In the genomic region with DNA sequence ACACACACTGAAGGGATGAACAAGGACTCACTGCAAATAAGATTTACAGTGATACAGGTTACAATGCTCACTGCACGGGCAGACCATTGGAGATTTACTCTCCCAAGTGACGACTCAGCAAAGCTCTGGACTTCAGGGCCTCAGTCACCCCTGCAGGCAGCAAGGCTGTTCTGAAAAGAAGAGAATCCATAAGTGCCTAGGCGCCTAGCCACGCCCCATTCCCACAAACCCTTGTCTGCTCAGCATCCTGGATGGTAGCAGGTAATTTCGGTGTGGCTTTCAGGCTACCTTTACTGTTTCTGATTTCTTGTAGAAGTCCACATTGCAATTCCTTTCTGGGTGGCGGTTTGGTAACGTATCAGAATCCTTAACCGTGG, we compare ENCODE assay signal across 10 mouse cellular contexts. TPM values are rescaled to one million over a fixed set of nuclear protein-coding genes. Genes with fewer than 3 reads are reported as not detected.
DNase-seq lines count a peak whose midpoint lies in the region; ATAC-seq and TF ChIP-seq lines count a peak whose summit lies in the region.
"Had no signal": no experiment of that assay in that cellular context is flagged by ENCODE, and none has a peak within 500 bp of the region (broad histone marks: within the 10 kb centered on the region; RNA-seq: fewer than 3 reads in every experiment).

No protein-coding gene starts in this region.

- no peak overlapping the region for H3K4me3 ChIP-seq in lung, adult 2 months (replicated peaks; ENCODE audit: extremely low read depth, low read depth, low read length)
- H3K4me3 ChIP-seq in brown adipose tissue, adult 24 weeks (ENCODE audit: insufficient read depth, low read depth, low read length), result peak overlapping the region; percentile 47
- H3K4me3 ChIP-seq in neural tube, embryonic 15.5 days (replicated peaks), result no peak overlapping the region
- H3K4me3 ChIP-seq: heart, embryonic 12.5 days; left cerebral cortex, adult 2 months had no signal

- WGBS in lung, adult 2 months, result 60% methylated on average over 8 of the region's 8 CpGs
- WGBS in neural tube, embryonic 15.5 days, result 68% methylated on average over 8 of the region's 8 CpGs

- no peaks in the 10 kb centered on the region for H3K27me3 ChIP-seq in neural tube, embryonic 15.5 days (replicated peaks)
- H3K27me3 ChIP-seq: heart, embryonic 12.5 days had no signal

- no peak for TF ChIP-seq CTCF in lung, adult 2 months (IDR thresholded peaks at IDR 0.05; ENCODE audit: insufficient read depth, low read length)

- no peaks in the 10 kb centered on the region for H3K4me1 ChIP-seq in lung, adult 2 months (ENCODE audit: control insufficient read depth, insufficient read depth, low read length)
- no peaks in the 10 kb centered on the region for H3K4me1 ChIP-seq in brown adipose tissue, adult 24 weeks (ENCODE audit: control insufficient read depth, insufficient read depth, insufficient read length, low read length)
- H3K4me1 ChIP-seq in neural tube, embryonic 15.5 days, result peaks cover 11% of the 10 kb centered on the region

- 0 out of 2 replicates have a peak, but pooled peaks cover 4% of the 10 kb centered on the region for H3K9me3 ChIP-seq in neural tube, embryonic 15.5 days (replicated peaks)
- H3K9me3 ChIP-seq: heart, embryonic 12.5 days had no signal

- peak overlapping the region; percentile 31; the same call in 1 of the 2 replicates for H3K4me2 ChIP-seq in neural tube, embryonic 15.5 days

- peak overlapping the region; percentile 57 for H3K27ac ChIP-seq in brown adipose tissue, adult 24 weeks (replicated peaks; ENCODE audit: low read depth, low read length)
- H3K27ac ChIP-seq in neural tube, embryonic 15.5 days (replicated peaks), result no peak overlapping the region

- no peak for ATAC-seq in neural tube, embryonic 15.5 days (ENCODE audit: low FRiP score)

- no peak overlapping the region for H3K9ac ChIP-seq in neural tube, embryonic 15.5 days (replicated peaks)
- H3K9ac ChIP-seq: heart, embryonic 12.5 days had no signal

- no peak for TF ChIP-seq POLR2A in lung, adult 2 months (IDR thresholded peaks at IDR 0.05; ENCODE audit: borderline replicate concordance, extremely low read depth, low read depth, low read length)

- H3K36me3 ChIP-seq in neural tube, embryonic 15.5 days, result peaks cover 4% of the 10 kb centered on the region

- peak; percentile 20 to 41 for DNase-seq in cerebellum, postnatal 25 days
- no peak for DNase-seq in cerebellum, adult 8-10 months
- DNase-seq in lung, adult 18-20 months, result peak; percentile 27 to 32
- DNase-seq in lung, adult 2 months, result no peak
- DNase-seq in thymus, postnatal 0 days (ENCODE audit: low spot score), result no peak
- no peak for DNase-seq in urinary bladder, postnatal 36 days (ENCODE audit: low spot score in 2 of 2)

RNA-seq across cellular contexts. Expression of a gene that starts 55.2 kb away (rescaled TPM):
- 6.8 and 11.5 TPM in 2 replicates for polyA plus RNA-seq in lung, adult 2 months (2012; rRNA removed)
- polyA plus RNA-seq in brown adipose tissue, adult 24 weeks (2012; ENCODE audit: insufficient read depth, insufficient read length, missing spikeins), result 16.1 and 30.4 TPM in 2 replicates
- polyA plus RNA-seq in neural tube, embryonic 15.5 days (2015; fragmentation: Nextera tagmentation; extraction: Ambion mirVana), result 11.0 and 12.0 TPM in 2 replicates
- polyA plus RNA-seq in thymus, postnatal 0 days (2015; fragmentation: Nextera tagmentation; extraction: Ambion mirVana), result 0.59 and 1.1 TPM in 2 replicates

RNA-seq across cellular contexts. Expression of a gene that starts 56.2 kb away (rescaled TPM):
- polyA plus RNA-seq in lung, adult 2 months (2012; rRNA removed), result 26.6 and 28.8 TPM in 2 replicates
- polyA plus RNA-seq in brown adipose tissue, adult 24 weeks (2012; ENCODE audit: insufficient read depth, insufficient read length, missing spikeins), result 295 and 304 TPM in 2 replicates
- polyA plus RNA-seq in neural tube, embryonic 15.5 days (2015; fragmentation: Nextera tagmentation; extraction: Ambion mirVana), result 98.7 and 104 TPM in 2 replicates
- polyA plus RNA-seq in thymus, postnatal 0 days (2015; fragmentation: Nextera tagmentation; extraction: Ambion mirVana), result 95.0 and 102 TPM in 2 replicates

Comparison
In these comparisons a context has a peak if more than half of its experiments do, and no peak if none do; other contexts are left out.
1. DNase-seq: peak in cerebellum, postnatal 25 days (2 of 2) and lung, adult 18-20 months (2 of 2); none in cerebellum, adult 8-10 months (single experiment), lung, adult 2 months (single experiment), thymus, postnatal 0 days (single experiment) and urinary bladder, postnatal 36 days (0 of 2).